Mouse (Mus musculus) MEL (cell line): ENCODE measurements around the gene Ola1.

Source experiments
- CTCF ChIP-seq, 3 experiments: IDR thresholded peaks in 2 of 3; conservative IDR thresholded peaks in 1 of 3; 2 replicates each; pipeline ENCODE4 v1.5.1; 2011 to 2012; ENCODE audit warnings: low read length in 3 of 3, low read depth in 2 of 3, mild to moderate bottlenecking in 2 of 3, improper control_type of control experiment in 1 of 3, inconsistent platforms in 1 of 3, mixed read lengths in 1 of 3, moderate library complexity in 1 of 3; ENCODE audit not compliant: control insufficient read depth in 1 of 3, insufficient read depth in 1 of 3, poor library complexity in 1 of 3, severe bottlenecking in 1 of 3
- E2F4 ChIP-seq: IDR thresholded peaks from 2 replicates; pipeline ENCODE4 v1.6.1; 2011; ENCODE audit warnings: low read depth, low read length, improper control_type of control experiment, borderline replicate concordance
- MYB ChIP-seq: IDR thresholded peaks from 2 replicates; pipeline ENCODE4 v1.6.1; 2011; ENCODE audit warnings: mild to moderate bottlenecking, low read depth, low read length, improper control_type of control experiment
- USF1 ChIP-seq: IDR thresholded peaks from 2 replicates; pipeline ENCODE4 v1.6.1; 2014; ENCODE audit warnings: low read depth, mild to moderate bottlenecking, inconsistent platforms, low read length, improper control_type of control experiment, moderate library complexity

DNA sequence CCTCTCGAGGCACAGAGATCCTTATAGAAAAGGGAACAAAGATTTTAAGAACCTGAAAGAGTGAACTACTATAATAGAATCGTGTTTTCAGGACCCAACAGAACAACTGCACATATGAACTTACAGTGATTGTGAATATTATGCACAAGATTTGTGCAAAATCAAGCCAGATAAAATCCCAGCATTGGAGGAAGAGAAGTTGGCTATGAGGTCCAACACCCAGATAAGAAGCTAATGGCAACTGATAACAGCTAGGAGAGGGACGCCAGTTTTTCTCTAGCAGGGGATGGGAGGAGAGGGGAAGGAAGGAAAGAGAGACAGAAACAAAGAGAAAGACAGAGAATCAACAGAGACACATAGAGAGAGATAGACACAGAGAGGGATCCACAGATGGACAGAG, 33.5 kb downstream of the Ola1 start:
- TF ChIP-seq MYB (no peak), USF1 (no peak), E2F4 (no peak), CTCF (IDR thresholded peaks at IDR 0.05 in 2 of 3, conservative IDR thresholded peaks at IDR 0.05 in 1 of 3; ENCODE audit: control insufficient read depth in 1 of 3, insufficient read depth in 1 of 3, low read depth in 2 of 3, low read length in 3 of 3, poor library complexity in 1 of 3, severe bottlenecking in 1 of 3) (no peak)
